Mouse (Mus musculus) naive thymus-derived CD4-positive, alpha-beta T cell, adult 2 months (primary cell): Measurements from ENCODE around the gene Ppara.

Source experiments
- DNase-seq: peaks from one replicate; pipeline ENCODE4 v3.0.0-alpha.2; 2011; ENCODE audit warnings: low read depth

Gene Ppara

GRCm38 (mm10) chr15:85734571-85735033 is at the start of gene Ppara:
Gene Ppara (plus strand): TSS chr15:85734983.
- DNase-seq: no peak

DNA sequence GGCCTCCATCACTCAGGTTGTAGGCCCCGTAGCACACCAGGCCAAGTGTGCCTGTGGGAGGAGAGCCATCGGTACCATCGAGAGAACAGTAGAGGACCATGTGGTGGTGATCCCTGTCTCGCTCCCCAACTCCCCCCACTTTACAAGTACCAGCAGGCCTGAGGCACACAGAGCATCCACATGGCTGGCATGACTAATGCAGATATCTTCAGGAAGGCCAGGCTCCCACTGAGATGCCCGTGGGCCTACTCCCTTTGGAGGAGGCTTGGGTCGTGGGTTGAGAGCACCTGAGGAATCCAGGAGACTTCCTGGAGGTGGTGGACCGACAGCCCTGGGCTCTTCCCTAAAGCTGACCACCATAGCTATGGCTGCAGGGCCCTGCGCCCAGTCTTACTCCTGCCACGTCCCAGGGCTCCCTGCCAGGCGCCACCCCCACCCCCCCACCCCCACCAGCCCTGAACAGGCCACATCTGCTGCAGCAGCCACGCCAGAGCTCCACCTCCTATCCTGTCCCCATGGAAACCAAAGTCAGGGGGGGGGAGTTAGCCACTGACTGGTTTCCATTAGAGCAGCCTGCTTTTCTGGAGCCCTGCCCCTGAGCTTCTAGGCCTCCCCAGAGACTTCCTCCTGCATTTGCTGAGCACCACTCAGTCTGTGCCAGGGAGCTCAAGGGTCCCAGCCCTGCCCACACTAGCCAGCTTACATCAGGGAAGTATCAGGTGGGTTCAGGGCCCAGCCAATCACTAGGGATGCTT is 48.0 kb upstream of the Ppara start:
- DNase-seq: no peak

- no peak for DNase-seq
These were observed 47.0 kb upstream of the Ppara start for GRCm38 (mm10) chr15:85687630-85688410.

- no peak for DNase-seq
These were observed 46.0 kb upstream of the Ppara start for GRCm38 (mm10) chr15:85688734-85689133.

- DNase-seq: no peak
These were observed 45.3 kb upstream of the Ppara start for GRCm38 (mm10) chr15:85689523-85689922.

DNA sequence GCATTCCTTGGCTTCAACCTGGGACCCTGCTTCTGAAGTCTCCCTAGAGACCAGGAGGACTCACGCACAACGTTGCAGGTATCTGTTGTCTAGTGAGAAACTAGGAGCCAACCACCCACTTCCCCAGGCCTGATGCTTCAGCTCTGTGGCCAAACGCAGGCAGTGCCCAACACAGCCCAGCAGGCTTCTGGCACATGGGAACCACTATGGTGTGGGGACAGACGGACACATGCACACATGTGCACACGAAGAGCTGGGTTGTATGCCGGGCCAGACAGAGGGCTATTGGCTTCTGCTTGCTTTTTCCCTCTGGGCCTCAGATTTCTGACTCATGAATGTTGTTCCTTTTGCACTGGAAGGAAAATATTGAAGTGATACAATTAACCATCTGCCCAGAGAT is 44.7 kb upstream of the Ppara start:
- no peak for DNase-seq

DNA sequence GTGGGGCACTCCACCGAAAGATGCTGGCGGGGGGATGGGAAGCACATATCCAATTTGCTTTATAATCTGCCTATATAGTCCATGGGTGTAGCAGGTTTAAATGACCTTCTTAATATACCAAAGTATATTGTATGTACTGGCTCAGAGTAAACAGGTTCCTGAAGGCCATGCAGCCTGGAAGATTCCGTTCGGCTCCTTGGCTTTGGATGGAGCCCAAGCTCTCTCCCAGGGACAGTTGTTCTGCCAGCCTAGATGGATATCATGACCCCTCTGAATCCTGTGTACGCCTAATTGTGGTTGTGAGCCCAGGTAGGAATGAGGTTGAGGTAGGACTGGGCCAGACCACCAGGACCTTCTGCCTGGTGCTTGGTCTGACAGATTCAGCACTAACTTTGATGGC is 43.9 kb upstream of the Ppara start:
- DNase-seq: no peak

- DNase-seq: no peak
These were observed 41.7 kb upstream of the Ppara start for GRCm38 (mm10) chr15:85693115-85693514.

DNA sequence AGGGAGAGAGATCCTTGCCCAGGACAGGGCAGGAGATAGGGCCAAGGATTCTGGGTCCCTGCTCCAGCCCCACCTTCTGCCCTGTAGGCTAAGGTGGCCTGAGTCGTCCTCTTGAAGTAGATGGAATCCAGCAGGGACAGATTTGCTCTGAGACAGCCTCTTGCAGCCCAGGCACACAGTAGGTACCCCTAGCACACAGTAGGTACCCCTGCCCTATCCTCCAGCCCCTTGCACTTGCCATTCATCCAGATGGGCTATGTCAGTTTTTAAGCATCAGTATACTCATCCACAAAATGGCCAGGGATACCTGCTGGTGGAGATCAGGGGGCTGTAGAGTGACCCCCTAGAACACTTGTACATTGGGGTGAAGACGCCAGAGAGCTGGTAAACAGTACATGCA is 41.0 kb upstream of the Ppara start:
- no peak for DNase-seq

GRCm38 (mm10) chr15:85694379-85694778 is 40.4 kb upstream of the Ppara start:
- DNase-seq: no peak

GRCm38 (mm10) chr15:85695304-85695703 is 39.5 kb upstream of the Ppara start:
- no peak for DNase-seq

- no peak for DNase-seq
These were observed 36.3 kb upstream of the Ppara start for GRCm38 (mm10) chr15:85698345-85699034.

GRCm38 (mm10) chr15:85699452-85699851 is 35.3 kb upstream of the Ppara start:
- DNase-seq: no peak

- no peak for DNase-seq
These were observed 34.8 kb upstream of the Ppara start for GRCm38 (mm10) chr15:85699862-85700501.

- no peak for DNase-seq
These were observed 34.1 kb upstream of the Ppara start for GRCm38 (mm10) chr15:85700716-85701115.

GRCm38 (mm10) chr15:85701128-85701930 is 33.5 kb upstream of the Ppara start:
- no peak for DNase-seq

GRCm38 (mm10) chr15:85702411-85702951 is 32.3 kb upstream of the Ppara start:
- DNase-seq: no peak

GRCm38 (mm10) chr15:85703194-85703641 is 31.6 kb upstream of the Ppara start:
- no peak for DNase-seq

DNA sequence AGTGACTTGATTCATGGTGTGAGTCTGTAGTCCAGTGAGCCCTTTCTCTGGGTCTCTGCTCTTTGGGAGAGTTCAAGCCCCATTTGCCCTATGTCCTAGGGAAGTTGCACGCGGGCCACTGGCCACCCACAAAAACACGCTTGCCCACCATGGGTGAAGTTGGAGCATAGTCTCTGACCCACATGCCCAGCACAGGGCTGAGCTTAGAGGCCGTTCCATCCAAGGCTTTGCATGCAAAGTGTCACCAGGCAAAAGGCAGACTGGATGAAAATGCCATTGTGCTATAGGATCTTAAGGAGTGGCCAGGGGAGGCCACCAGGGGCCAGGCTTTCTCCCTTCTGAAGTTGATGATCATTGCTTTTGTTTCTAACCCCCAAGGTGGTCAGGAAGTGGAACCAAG is 30.9 kb upstream of the Ppara start:
- DNase-seq: no peak

GRCm38 (mm10) chr15:85704341-85705012 is 30.3 kb upstream of the Ppara start:
- no peak for DNase-seq
